ENCODE assay signal across 9 mouse cellular contexts in genomic region chr8:124573552-124574340, GRCm38 (mm10). TPM values are rescaled to one million over a fixed set of nuclear protein-coding genes. Genes with fewer than 3 reads are reported as not detected.
DNase-seq lines count a peak whose midpoint lies in the region; ATAC-seq and TF ChIP-seq lines count a peak whose summit lies in the region.
"Had no signal": no experiment of that assay in that cellular context is flagged by ENCODE, and none has a peak within 500 bp of the region (broad histone marks: within the 10 kb centered on the region; RNA-seq: fewer than 3 reads in every experiment).

No protein-coding gene starts in this region.

- TF ChIP-seq EP300 in liver, embryonic 14.5 days (IDR thresholded peaks at IDR 0.05; ENCODE audit: low read depth), result no peak

- TF ChIP-seq CTCF in liver, embryonic 14.5 days (IDR thresholded peaks at IDR 0.05; ENCODE audit: low read depth), result peak; percentile 88

- ATAC-seq in embryonic facial prominence, embryonic 12.5 days (ENCODE audit: insufficient number of reproducible peaks, insufficient read depth, low FRiP score, low TSS enrichment), result peak; percentile 30; the same call in 1 of the 2 replicates
- ATAC-seq in heart, embryonic 14.5 days (ENCODE audit: insufficient number of reproducible peaks, insufficient read depth, low FRiP score, low read depth), result no peak; the same call in 1 of the 2 replicates
- no peak for ATAC-seq in liver, embryonic 14.5 days (ENCODE audit: insufficient read depth)
- ATAC-seq in neutrophil, adult 5-6 weeks (ENCODE audit: extremely low read depth, insufficient number of reproducible peaks, low FRiP score, poor library complexity, severe bottlenecking), result peak; percentile 39

- H3K27ac ChIP-seq in embryonic facial prominence, embryonic 12.5 days, result no peak overlapping the region
- peak overlapping the region; percentile 49 to 50; a peak in 1 of 4 replicates for H3K27ac ChIP-seq in heart, embryonic 14.5 days (replicated peaks in 1 of 2; ENCODE audit: control insufficient read depth in 1 of 2, insufficient read depth in 1 of 2, low read depth in 2 of 2, low read length in 2 of 2)
- H3K27ac ChIP-seq in liver, embryonic 14.5 days, result no peak overlapping the region
- H3K27ac ChIP-seq: macrophage had no signal

- WGBS in embryonic facial prominence, embryonic 12.5 days, result 59% methylated on average over 15 of the region's 15 CpGs
- 54% methylated on average over 15 of the region's 15 CpGs for WGBS in heart, embryonic 14.5 days
- WGBS in liver, embryonic 14.5 days (ENCODE audit: insufficient replicate concordance), result 46% methylated on average over 15 of the region's 15 CpGs

- H3K4me3 ChIP-seq in embryonic facial prominence, embryonic 12.5 days, result no peak overlapping the region
- no peak overlapping the region for H3K4me3 ChIP-seq in heart, embryonic 14.5 days (ENCODE audit: control insufficient read depth in 1 of 2, insufficient read depth in 1 of 2, low read depth in 1 of 2, low read length in 2 of 2)
- no peak overlapping the region for H3K4me3 ChIP-seq in liver, embryonic 14.5 days (ENCODE audit: insufficient read depth in 1 of 2, low read depth in 2 of 2, low read length in 2 of 2)

- no peak overlapping the region for H3K9ac ChIP-seq in embryonic facial prominence, embryonic 12.5 days
- peak overlapping the region; percentile 44; the same call in 1 of the 2 replicates for H3K9ac ChIP-seq in heart, embryonic 14.5 days (ENCODE audit: low read length)
- H3K9ac ChIP-seq in liver, embryonic 14.5 days (replicated peaks), result no peak overlapping the region

- H3K4me2 ChIP-seq in embryonic facial prominence, embryonic 12.5 days (replicated peaks), result no peak overlapping the region
- peak overlapping the region; percentile 41 for H3K4me2 ChIP-seq in heart, embryonic 14.5 days (ENCODE audit: low read length)
- H3K4me2 ChIP-seq in liver, embryonic 14.5 days (ENCODE audit: low read depth), result no peak overlapping the region

- H3K27me3 ChIP-seq in embryonic facial prominence, embryonic 12.5 days, result no peaks in the 10 kb centered on the region
- H3K27me3 ChIP-seq in heart, embryonic 14.5 days (ENCODE audit: control insufficient read depth, insufficient read depth, low read length), result no peaks in the 10 kb centered on the region
- H3K27me3 ChIP-seq in liver, embryonic 14.5 days (ENCODE audit: control insufficient read depth, insufficient read depth, low read length), result no peaks in the 10 kb centered on the region

- H3K4me1 ChIP-seq in embryonic facial prominence, embryonic 12.5 days, result peaks cover 6% of the 10 kb centered on the region; the same call in 1 of the 2 replicates
- peaks cover 15 to 25% of the 10 kb centered on the region in 2 experiments for H3K4me1 ChIP-seq in heart, embryonic 14.5 days (ENCODE audit: control insufficient read depth in 2 of 2, insufficient read depth in 2 of 2, low read length in 2 of 2)
- H3K4me1 ChIP-seq in liver, embryonic 14.5 days (replicated peaks; ENCODE audit: control insufficient read depth in 2 of 2, insufficient read depth in 2 of 2, low read length in 1 of 2), result peaks cover 0 to 28% of the 10 kb centered on the region in 2 experiments; a peak in 2 of 4 replicates

- H3K9me3 ChIP-seq in embryonic facial prominence, embryonic 12.5 days, result no peaks in the 10 kb centered on the region
- H3K9me3 ChIP-seq in heart, embryonic 14.5 days (ENCODE audit: control insufficient read depth, low read length), result no peaks in the 10 kb centered on the region
- H3K9me3 ChIP-seq in liver, embryonic 14.5 days (ENCODE audit: control insufficient read depth, low read length), result no peaks in the 10 kb centered on the region

- H3K36me3 ChIP-seq in embryonic facial prominence, embryonic 12.5 days, result no peaks in the 10 kb centered on the region
- H3K36me3 ChIP-seq in heart, embryonic 14.5 days (ENCODE audit: control insufficient read depth, insufficient read depth, low read length), result no peaks in the 10 kb centered on the region
- no peaks in the 10 kb centered on the region for H3K36me3 ChIP-seq in liver, embryonic 14.5 days (replicated peaks; ENCODE audit: control insufficient read depth, insufficient read depth, low read depth)

- peak; percentile 74 for DNase-seq in CD4-positive helper T cell, adult 2 months (ENCODE audit: low read depth, low spot score)
- DNase-seq in adrenal gland, postnatal 36 days, result peak; percentile 94 to 95
- DNase-seq in kidney, postnatal 25 days, result peak; percentile 90 to 95
- DNase-seq in liver, embryonic 14.5 days (ENCODE audit: low read depth in 3 of 3, low spot score in 3 of 3), result peak; percentile 48 to 58 (median 55)
- DNase-seq in thymus, adult 18-20 months, result peak; percentile 61 to 71

RNA-seq across cellular contexts. Expression of gene Capn9, which starts 2.2 kb away (rescaled TPM):
- total RNA-seq in adrenal gland, postnatal 36 days (2021), result under 1 TPM in 1 of 2 experiments, not detected in 1; 0.72 TPM
- polyA plus RNA-seq in embryonic facial prominence, embryonic 12.5 days (2016; fragmentation: Nextera tagmentation; extraction: Ambion mirVana), result not detected in 2 replicates
- 0.14 and 0.22 TPM in 2 replicates for polyA plus RNA-seq in heart, embryonic 14.5 days (2014; fragmentation: Nextera tagmentation; extraction: Ambion mirVana)
- not detected in 2 replicates for polyA plus RNA-seq in liver, embryonic 14.5 days (2012; rRNA removed)
- polyA plus RNA-seq in liver, embryonic 14.5 days (2014; fragmentation: Nextera tagmentation; extraction: Ambion mirVana), result not detected in 2 replicates
- not detected in 2 replicates for total RNA-seq in neutrophil, adult 5-6 weeks (2017)
- polyA plus RNA-seq: macrophage had no signal

RNA-seq across cellular contexts. Expression of gene Agt, which starts 4.2 kb away (rescaled TPM):
- total RNA-seq in adrenal gland, postnatal 36 days (2021), result 1 to 10 TPM; 3.7 to 4.0 TPM
- 0.14 and 0.27 TPM in 2 replicates for polyA plus RNA-seq in embryonic facial prominence, embryonic 12.5 days (2016; fragmentation: Nextera tagmentation; extraction: Ambion mirVana)
- 1.1 and 1.3 TPM in 2 replicates for polyA plus RNA-seq in heart, embryonic 14.5 days (2014; fragmentation: Nextera tagmentation; extraction: Ambion mirVana)
- 63.3 and 73.0 TPM in 2 replicates for polyA plus RNA-seq in liver, embryonic 14.5 days (2012; rRNA removed)
- polyA plus RNA-seq in liver, embryonic 14.5 days (2014; fragmentation: Nextera tagmentation; extraction: Ambion mirVana), result 94.2 and 94.5 TPM in 2 replicates
- total RNA-seq in neutrophil, adult 5-6 weeks (2017), result not detected in 2 replicates
- polyA plus RNA-seq: macrophage had no signal

RNA-seq across cellular contexts. Expression of gene Cog2, which starts 53.2 kb away (rescaled TPM):
- total RNA-seq in adrenal gland, postnatal 36 days (2021), result 10 to 100 TPM; 37.3 to 42.7 TPM
- 44.6 and 46.8 TPM in 2 replicates for polyA plus RNA-seq in embryonic facial prominence, embryonic 12.5 days (2016; fragmentation: Nextera tagmentation; extraction: Ambion mirVana)
- 22.6 and 23.8 TPM in 2 replicates for polyA plus RNA-seq in heart, embryonic 14.5 days (2014; fragmentation: Nextera tagmentation; extraction: Ambion mirVana)
- polyA plus RNA-seq in liver, embryonic 14.5 days (2012; rRNA removed), result 7.4 and 10.0 TPM in 2 replicates
- 15.0 and 16.9 TPM in 2 replicates for polyA plus RNA-seq in liver, embryonic 14.5 days (2014; fragmentation: Nextera tagmentation; extraction: Ambion mirVana)
- total RNA-seq in neutrophil, adult 5-6 weeks (2017), result 26.2 and 27.5 TPM in 2 replicates

Comparison
In these comparisons a context has a peak if more than half of its experiments do, and no peak if none do; other contexts are left out.
1. ATAC-seq: peak in embryonic facial prominence, embryonic 12.5 days (single experiment) and neutrophil, adult 5-6 weeks (single experiment); none in heart, embryonic 14.5 days (single experiment) and liver, embryonic 14.5 days (single experiment).
2. H3K27ac ChIP-seq: peak in heart, embryonic 14.5 days (2 of 2); none in embryonic facial prominence, embryonic 12.5 days (single experiment) and liver, embryonic 14.5 days (single experiment).
3. RNA of gene Agt, which starts 4.2 kb away (polyA plus RNA-seq): 63.3 to 94.5 TPM in liver, embryonic 14.5 days; 1.1 to 1.3 TPM in heart, embryonic 14.5 days and 0.14 to 0.27 TPM in embryonic facial prominence, embryonic 12.5 days; every median in the first group is over 10 times any median in the second.
4. Peak in every context shown above with its lines, with median percentiles within 50 percentile points of each other: DNase-seq.